ENCODE assay signal across 8 mouse cellular contexts in the genomic region with DNA sequence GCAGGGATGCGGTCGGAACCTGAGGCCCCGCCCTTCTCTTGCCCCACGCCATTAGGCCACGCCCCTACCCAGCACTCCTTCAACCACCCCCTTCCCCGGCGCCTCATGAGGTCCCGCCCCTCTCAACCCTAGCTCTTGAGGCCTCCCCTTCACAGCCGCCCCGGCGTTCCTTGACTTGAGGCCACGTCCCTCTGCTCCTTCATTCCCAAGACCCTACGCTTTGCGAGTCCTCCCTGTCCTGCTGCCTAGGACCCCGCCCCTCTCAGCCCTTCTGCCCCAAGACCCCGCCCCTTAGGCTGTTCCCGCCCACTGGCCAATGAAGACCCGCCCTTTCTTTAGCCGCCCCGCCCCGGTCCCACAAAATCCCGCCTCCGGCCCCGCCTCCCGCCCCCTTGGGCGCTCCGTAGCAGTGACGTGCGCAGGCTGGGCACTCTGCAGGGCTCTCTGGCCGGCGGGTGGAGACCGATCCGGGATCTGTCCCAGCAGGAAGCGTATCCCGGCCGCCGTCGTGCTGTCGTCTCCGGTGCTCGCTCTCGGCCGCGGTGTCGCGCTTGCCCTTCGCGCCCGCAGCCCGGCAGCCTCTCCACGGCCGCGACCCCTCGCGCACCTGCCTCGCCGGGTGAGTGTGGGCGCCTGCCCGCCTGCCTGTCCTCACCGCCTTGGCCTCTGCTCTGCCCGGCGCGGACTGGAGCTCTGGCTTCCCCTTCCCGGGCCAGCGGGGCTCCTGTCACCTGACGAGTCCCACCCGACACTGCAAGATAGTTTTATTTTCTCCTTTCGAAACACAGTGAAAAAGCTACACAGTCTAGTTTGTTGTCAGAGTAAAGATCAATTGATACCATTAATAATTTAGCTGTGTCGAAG. TPM values are rescaled to one million over a fixed set of nuclear protein-coding genes. Genes with fewer than 3 reads are reported as not detected.
DNase-seq lines count a peak whose midpoint lies in the region; ATAC-seq and TF ChIP-seq lines count a peak whose summit lies in the region.

A gene (plus strand): TSS at position 421 of the 864 bp plus-strand sequence.

- peaks cover 4% of the 10 kb centered on the region; the same call in 1 of the 2 replicates for H3K4me1 ChIP-seq in E14TG2a.4 (replicated peaks; ENCODE audit: low read depth, low read length)
- H3K4me1 ChIP-seq in forebrain, embryonic 12.5 days = peaks cover 8% of the 10 kb centered on the region
- peaks cover 9% of the 10 kb centered on the region for H3K4me1 ChIP-seq in heart, embryonic 16.5 days (ENCODE audit: control insufficient read depth, insufficient read depth, low read length)
- H3K4me1 ChIP-seq in liver, embryonic 14.5 days (replicated peaks; ENCODE audit: control insufficient read depth in 2 of 2, insufficient read depth in 2 of 2, low read length in 1 of 2) = peaks cover 0 to 7% of the 10 kb centered on the region in 2 experiments; a peak in 2 of 4 replicates
- peaks cover 3% of the 10 kb centered on the region; the same call in 1 of the 2 replicates for H3K4me1 ChIP-seq in stomach, embryonic 15.5 days

- ATAC-seq in forebrain, embryonic 12.5 days (ENCODE audit: low FRiP score) = peak; percentile 97
- peak; percentile 99 for ATAC-seq in heart, embryonic 16.5 days (replicated peaks; ENCODE audit: extremely low read depth, insufficient read depth, low FRiP score)
- ATAC-seq in liver, embryonic 14.5 days (ENCODE audit: insufficient read depth) = peak; percentile 98
- ATAC-seq in stomach, embryonic 15.5 days (ENCODE audit: insufficient read depth, low FRiP score, low read depth) = peak; percentile 97

- peak; percentile 81 for DNase-seq in c-Kit-positive CD71-positive TER-119-positive erythroid progenitor cells, embryonic 14.5 days (ENCODE audit: low spot score)
- DNase-seq in kidney, postnatal 36 days = peak; percentile 94 to 97
- DNase-seq in liver, embryonic 14.5 days (ENCODE audit: low read depth in 3 of 3, low spot score in 3 of 3) = peak; percentile 66 to 73 (median 68)
- peak; percentile 98 for DNase-seq in neural tube, embryonic 10.5 days (ENCODE audit: extremely low spot score, low spot score)

- peak within 1 kb of the TSS; percentile 90 for H3K4me3 ChIP-seq in E14TG2a.4 (replicated peaks; ENCODE audit: low read length)
- peak within 1 kb of the TSS; percentile 70 for H3K4me3 ChIP-seq in forebrain, embryonic 12.5 days (replicated peaks)
- H3K4me3 ChIP-seq in heart, embryonic 16.5 days (ENCODE audit: low read length) = peak within 1 kb of the TSS; percentile 68
- H3K4me3 ChIP-seq in liver, embryonic 14.5 days (ENCODE audit: insufficient read depth in 1 of 2, low read depth in 2 of 2, low read length in 2 of 2) = peak within 1 kb of the TSS; percentile 73 to 76
- peak within 1 kb of the TSS; percentile 90 for H3K4me3 ChIP-seq in stomach, embryonic 15.5 days (replicated peaks)

- no peak for TF ChIP-seq CTCF in E14TG2a.4 (conservative IDR thresholded peaks at IDR 0.05; ENCODE audit: low read length)
- TF ChIP-seq CTCF in liver, embryonic 14.5 days (IDR thresholded peaks at IDR 0.05; ENCODE audit: low read depth) = no peak

- no peak for TF ChIP-seq EP300 in liver, embryonic 14.5 days (IDR thresholded peaks at IDR 0.05; ENCODE audit: low read depth)

- H3K9me3 ChIP-seq in E14TG2a.4 (ENCODE audit: low read length) = no peaks in the 10 kb centered on the region
- no peaks in the 10 kb centered on the region for H3K9me3 ChIP-seq in forebrain, embryonic 12.5 days
- H3K9me3 ChIP-seq in heart, embryonic 16.5 days (replicated peaks; ENCODE audit: control insufficient read depth, low read length) = no peaks in the 10 kb centered on the region
- H3K9me3 ChIP-seq in liver, embryonic 14.5 days (ENCODE audit: control insufficient read depth, low read length) = no peaks in the 10 kb centered on the region
- no peaks in the 10 kb centered on the region for H3K9me3 ChIP-seq in stomach, embryonic 15.5 days

- WGBS in forebrain, embryonic 12.5 days = 1% methylated on average over 66 of the region's 69 CpGs
- under 1% methylated on average over 69 of the region's 69 CpGs for WGBS in heart, embryonic 16.5 days
- 1% methylated on average over 68 of the region's 69 CpGs for WGBS in liver, embryonic 14.5 days (ENCODE audit: insufficient replicate concordance)
- under 1% methylated on average over 69 of the region's 69 CpGs for WGBS in stomach, embryonic 15.5 days

- H3K4me2 ChIP-seq in forebrain, embryonic 12.5 days = peak within 1 kb of the TSS; percentile 78
- peak within 1 kb of the TSS; percentile 71 for H3K4me2 ChIP-seq in heart, embryonic 16.5 days (ENCODE audit: low read depth, low read length)
- peak within 1 kb of the TSS; percentile 97 for H3K4me2 ChIP-seq in liver, embryonic 14.5 days (ENCODE audit: low read depth)
- peak within 1 kb of the TSS; percentile 73 for H3K4me2 ChIP-seq in stomach, embryonic 15.5 days

- peak within 1 kb of the TSS; percentile 80 for H3K9ac ChIP-seq in forebrain, embryonic 12.5 days
- peak within 1 kb of the TSS; percentile 80 for H3K9ac ChIP-seq in heart, embryonic 16.5 days (ENCODE audit: low read length)
- H3K9ac ChIP-seq in liver, embryonic 14.5 days (replicated peaks) = peak within 1 kb of the TSS; percentile 74
- H3K9ac ChIP-seq in stomach, embryonic 15.5 days = peak within 1 kb of the TSS; percentile 70

- H3K36me3 ChIP-seq in E14TG2a.4 (ENCODE audit: insufficient read depth, low read length) = no peaks in the 10 kb centered on the region
- H3K36me3 ChIP-seq in forebrain, embryonic 12.5 days (replicated peaks) = no peaks in the 10 kb centered on the region
- no peaks in the 10 kb centered on the region for H3K36me3 ChIP-seq in heart, embryonic 16.5 days (ENCODE audit: control insufficient read depth, insufficient read depth)
- no peaks in the 10 kb centered on the region for H3K36me3 ChIP-seq in liver, embryonic 14.5 days (replicated peaks; ENCODE audit: control insufficient read depth, insufficient read depth, low read depth)
- no peaks in the 10 kb centered on the region for H3K36me3 ChIP-seq in stomach, embryonic 15.5 days

- peak within 1 kb of the TSS; percentile 57 for H3K27ac ChIP-seq in forebrain, embryonic 12.5 days
- H3K27ac ChIP-seq in heart, embryonic 16.5 days (ENCODE audit: low read length) = peak within 1 kb of the TSS; percentile 83
- no peak within 1 kb of the TSS for H3K27ac ChIP-seq in liver, embryonic 14.5 days
- peak within 1 kb of the TSS; percentile 93 for H3K27ac ChIP-seq in stomach, embryonic 15.5 days

- 0 out of 2 replicates have a peak, but pooled peaks cover 14% of the 10 kb centered on the region for H3K27me3 ChIP-seq in E14TG2a.4 (ENCODE audit: insufficient read depth, low read length)
- no peaks in the 10 kb centered on the region for H3K27me3 ChIP-seq in forebrain, embryonic 12.5 days
- no peaks in the 10 kb centered on the region for H3K27me3 ChIP-seq in heart, embryonic 16.5 days (ENCODE audit: control insufficient read depth, insufficient read depth, low read length)
- H3K27me3 ChIP-seq in liver, embryonic 14.5 days (ENCODE audit: control insufficient read depth, insufficient read depth, low read length) = no peaks in the 10 kb centered on the region; the same call in 1 of the 2 replicates
- no peaks in the 10 kb centered on the region for H3K27me3 ChIP-seq in stomach, embryonic 15.5 days (replicated peaks)

RNA-seq across cellular contexts. Expression of the gene that starts here (rescaled TPM):
- 13.5 and 15.1 TPM in 2 replicates for polyA plus RNA-seq in forebrain, embryonic 12.5 days (2016; fragmentation: Nextera tagmentation; extraction: Ambion mirVana)
- polyA plus RNA-seq in heart, embryonic 16.5 days (2015; fragmentation: Nextera tagmentation; extraction: Ambion mirVana) = 10.0 and 11.2 TPM in 2 replicates
- polyA plus RNA-seq in liver, embryonic 14.5 days (2012; rRNA removed) = 2.0 and 2.3 TPM in 2 replicates
- 1.8 and 2.6 TPM in 2 replicates for polyA plus RNA-seq in liver, embryonic 14.5 days (2014; fragmentation: Nextera tagmentation; extraction: Ambion mirVana)
- polyA plus RNA-seq in stomach, embryonic 15.5 days (2015; fragmentation: Nextera tagmentation; extraction: Ambion mirVana) = 36.9 and 44.0 TPM in 2 replicates
